Mouse (Mus musculus) brain, adult 2 months (tissue): ENCODE results near the gene Lyrm7.
A peak's percentile ranks its signal among the peaks of the same experiment; 100 is the strongest.
"Not testable (repeated sequence)": the region's sequence is repeated elsewhere in the genome, so short reads cannot be mapped to it uniquely, and the experiment has no call there.

Experiments used
- DNase-seq: peaks from one replicate; pipeline ENCODE4 v3.0.0; 2011; ENCODE audit warnings: low read depth, low spot score

Gene Lyrm7

GRCm38 (mm10) chr11:54881051-54881474 is 20.3 kb upstream of the Lyrm7 start:
- no peak for DNase-seq

DNA sequence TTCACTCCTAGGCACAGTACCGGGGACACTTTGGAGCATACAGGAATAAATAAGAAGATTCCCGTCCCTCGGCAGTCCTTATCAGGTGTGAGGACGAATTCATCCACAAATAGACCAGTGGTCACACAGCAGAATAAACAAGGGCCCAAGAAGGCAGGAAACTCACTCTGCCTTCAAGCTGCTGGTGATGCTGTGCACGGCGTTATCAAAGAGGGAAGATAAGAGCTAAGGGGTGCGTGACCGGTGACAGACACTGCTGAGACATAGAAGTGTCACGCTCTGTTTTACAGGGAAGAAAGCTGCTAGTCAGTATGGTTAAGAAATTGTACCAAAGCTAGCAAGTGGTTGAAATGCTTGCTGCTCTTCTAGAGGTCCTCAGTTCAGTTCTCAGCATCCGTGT is 19.2 kb upstream of the Lyrm7 start:
- DNase-seq: no peak

DNA sequence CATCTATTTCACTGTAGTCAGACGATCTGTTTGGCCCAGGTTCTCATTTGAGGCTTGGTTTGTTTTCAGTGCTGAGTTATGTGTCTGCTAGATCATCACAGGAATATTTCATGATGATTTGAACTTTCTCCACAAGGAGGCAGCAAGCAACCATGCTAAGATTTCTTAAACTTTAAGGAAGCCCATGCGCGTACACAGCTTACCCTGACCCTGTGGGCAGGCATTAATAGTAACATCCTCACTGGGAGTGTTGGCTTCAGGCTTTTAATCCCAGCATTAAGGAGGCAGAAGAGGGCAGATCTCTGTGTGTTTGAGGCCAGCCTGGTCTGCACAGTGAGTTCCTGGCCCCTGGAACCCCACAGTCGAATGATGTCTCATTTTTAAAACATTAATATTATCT is 18.7 kb upstream of the Lyrm7 start:
- peak; percentile 80 for DNase-seq

DNA sequence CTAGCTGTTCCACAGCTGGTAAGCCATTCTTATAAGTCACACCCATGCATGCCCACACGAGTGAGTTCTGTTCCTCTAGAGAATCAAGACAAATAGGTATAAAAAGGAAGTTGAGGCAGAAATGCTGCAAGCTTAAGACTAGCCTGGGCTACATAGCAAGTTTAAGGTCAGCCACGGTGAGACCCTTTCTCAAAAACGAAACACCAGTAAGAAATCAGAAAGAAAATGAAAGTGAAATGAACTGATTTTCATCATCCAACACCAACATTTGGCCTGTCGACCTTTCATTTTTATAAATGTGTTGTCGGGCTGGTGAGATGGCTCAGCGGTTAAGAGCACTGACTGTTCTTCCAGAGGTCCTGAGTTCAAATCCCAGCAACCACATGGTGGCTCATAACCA is 18.2 kb upstream of the Lyrm7 start:
- DNase-seq: no peak

- DNase-seq: no peak
These were observed 15.3 kb upstream of the Lyrm7 start for GRCm38 (mm10) chr11:54876031-54876430.

DNA sequence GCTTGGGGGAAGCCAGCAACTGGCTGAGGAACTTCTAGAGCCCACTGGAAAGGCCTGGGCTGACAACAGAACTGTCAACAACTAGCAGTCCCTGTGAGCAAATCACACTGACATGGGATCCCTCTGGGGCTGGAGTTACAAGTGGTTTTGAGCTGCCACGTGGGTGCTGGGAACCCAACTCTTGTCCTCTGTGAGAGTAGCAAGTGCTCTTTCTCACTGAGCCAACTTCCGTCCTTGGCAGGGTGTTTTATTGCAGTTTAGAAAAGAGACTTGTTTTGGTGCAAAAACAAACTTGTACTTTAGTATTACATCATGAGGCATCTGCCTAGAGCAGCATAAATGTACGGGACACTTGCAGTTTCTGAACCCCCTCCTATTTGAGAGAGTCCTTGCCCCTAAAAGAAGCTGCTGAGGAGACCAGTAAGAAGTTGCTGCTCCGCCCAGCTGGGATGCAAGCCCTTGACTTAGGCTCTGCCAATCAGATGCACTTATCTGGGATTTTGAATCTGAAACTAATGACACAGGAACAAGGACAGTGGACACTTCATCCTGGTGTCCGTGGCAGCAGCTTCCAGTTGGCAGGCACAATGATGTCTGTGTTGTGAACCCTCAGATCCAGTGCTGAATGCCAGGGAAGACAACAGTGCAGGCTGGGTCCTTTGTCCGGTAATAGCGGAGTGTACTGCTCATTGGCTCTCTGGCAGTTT is 11.3 kb upstream of the Lyrm7 start:
- DNase-seq: peak; percentile 84

GRCm38 (mm10) chr11:54869318-54869717 is 8.6 kb upstream of the Lyrm7 start:
- no peak for DNase-seq

DNA sequence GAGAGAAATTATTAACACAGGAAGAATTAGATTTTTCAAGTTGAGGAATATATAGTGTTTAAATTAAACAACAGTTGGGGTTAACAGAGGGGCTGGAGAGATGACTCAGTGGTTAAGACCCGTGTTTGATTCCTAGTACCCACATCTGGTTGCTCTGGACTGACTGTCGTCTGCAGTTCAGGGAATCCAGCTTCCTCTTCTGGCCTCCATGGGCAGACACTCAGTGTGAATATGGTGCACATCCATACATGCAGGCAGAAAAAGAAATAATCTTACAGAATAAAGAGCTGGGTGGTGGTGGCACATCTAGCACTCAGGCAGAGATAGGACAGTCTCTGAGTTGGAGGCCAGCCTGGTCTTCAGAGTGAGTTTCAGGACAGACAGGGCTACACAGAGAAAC is 7.7 kb upstream of the Lyrm7 start:
- DNase-seq: no peak

DNA sequence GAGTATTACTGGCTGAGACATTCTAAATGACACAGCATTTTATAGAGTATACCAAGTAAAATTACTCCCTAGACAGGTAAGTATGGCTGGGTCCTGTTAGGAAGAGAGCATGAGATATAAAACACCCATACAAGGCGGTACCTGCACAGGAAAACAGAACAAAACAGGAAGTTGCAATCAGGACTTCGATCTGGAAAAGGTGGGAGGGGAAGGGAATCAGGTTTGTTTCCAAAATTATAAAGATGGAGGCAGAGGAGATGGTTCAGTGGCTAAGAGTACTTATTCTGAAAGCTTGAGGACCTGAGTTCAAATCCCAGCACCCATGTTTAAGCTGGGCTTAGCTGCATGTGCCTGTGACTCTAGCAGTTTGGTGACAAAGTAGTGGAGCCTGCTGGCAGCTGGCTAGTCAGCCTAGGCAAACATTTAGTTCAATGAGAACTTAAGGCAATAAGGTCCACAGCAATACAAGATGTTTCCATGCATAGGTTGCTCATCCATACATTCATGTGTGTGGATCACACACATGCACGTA is 7.3 kb upstream of the Lyrm7 start:
- DNase-seq: no peak

DNA sequence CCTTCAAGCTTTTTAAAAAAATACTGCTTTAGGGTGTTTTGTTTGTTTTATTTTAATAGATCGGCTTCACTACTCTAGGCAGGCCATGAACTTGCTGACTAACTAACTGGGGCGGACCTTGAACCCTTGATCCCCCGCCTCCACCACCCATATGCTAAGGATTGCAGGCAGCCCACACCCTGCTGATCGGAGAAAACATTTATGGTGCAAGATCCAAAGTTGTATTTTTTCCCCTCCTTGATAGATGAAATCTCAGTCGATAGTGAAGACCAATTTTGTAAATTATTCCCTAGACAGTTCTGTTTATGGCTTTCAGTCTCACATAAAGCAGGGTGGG is 6.3 kb upstream of the Lyrm7 start:
- peak; percentile 49 for DNase-seq

DNA sequence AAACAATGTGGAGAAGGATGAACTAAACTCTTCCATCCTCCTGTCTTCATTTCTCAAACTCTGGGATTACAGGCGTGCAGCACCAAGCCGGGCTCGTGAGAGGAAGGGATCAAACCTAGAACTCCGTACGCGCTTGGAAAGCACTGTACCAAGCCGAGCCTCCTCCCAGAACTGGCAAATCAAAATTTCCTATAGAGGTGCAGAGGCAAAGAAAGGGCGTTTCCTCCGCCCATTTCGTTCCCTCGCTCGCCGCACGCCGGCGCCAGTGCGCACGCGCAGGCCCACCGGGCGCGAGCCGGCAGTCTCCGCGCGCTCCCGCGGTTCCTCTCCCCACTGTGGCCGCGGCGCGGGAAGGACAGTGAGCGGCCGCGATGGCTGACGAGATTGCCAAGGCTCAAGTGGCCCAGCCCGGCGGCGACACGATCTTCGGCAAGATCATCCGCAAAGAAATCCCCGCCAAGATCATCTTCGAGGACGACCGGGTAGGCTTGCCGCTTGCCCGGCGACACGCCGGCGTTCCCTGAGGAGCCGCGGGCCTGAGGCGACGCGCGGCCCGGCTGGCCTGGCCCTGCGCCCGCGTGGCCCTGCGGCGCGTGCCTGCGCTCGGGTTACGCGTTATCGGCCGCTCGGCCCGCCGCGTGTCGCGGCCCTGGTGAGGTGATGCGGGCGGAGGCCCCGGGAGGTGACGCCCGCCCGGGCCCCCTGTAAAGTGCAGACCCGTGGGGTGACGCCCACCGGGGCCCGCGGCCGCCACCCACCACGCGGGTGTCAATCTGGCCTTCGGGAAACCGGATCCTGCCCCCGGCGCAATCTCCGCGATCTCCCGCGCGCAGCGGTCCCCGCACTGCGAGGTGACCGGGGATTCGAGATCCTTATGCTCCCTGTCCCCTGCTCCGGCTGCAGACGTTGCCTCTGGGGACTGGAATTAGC is 5.7 kb upstream of the Lyrm7 start, which contains the start of gene Hint1:
Gene Hint1 (plus strand): TSS at position 265 of the 930 bp plus-strand sequence.
- peak; percentile 95 for DNase-seq

GRCm38 (mm10) chr11:54865330-54866085 is 4.8 kb upstream of the Lyrm7 start:
- DNase-seq: no peak

GRCm38 (mm10) chr11:54862621-54863520 is 2.2 kb upstream of the Lyrm7 start:
- peak; percentile 89 for DNase-seq

DNA sequence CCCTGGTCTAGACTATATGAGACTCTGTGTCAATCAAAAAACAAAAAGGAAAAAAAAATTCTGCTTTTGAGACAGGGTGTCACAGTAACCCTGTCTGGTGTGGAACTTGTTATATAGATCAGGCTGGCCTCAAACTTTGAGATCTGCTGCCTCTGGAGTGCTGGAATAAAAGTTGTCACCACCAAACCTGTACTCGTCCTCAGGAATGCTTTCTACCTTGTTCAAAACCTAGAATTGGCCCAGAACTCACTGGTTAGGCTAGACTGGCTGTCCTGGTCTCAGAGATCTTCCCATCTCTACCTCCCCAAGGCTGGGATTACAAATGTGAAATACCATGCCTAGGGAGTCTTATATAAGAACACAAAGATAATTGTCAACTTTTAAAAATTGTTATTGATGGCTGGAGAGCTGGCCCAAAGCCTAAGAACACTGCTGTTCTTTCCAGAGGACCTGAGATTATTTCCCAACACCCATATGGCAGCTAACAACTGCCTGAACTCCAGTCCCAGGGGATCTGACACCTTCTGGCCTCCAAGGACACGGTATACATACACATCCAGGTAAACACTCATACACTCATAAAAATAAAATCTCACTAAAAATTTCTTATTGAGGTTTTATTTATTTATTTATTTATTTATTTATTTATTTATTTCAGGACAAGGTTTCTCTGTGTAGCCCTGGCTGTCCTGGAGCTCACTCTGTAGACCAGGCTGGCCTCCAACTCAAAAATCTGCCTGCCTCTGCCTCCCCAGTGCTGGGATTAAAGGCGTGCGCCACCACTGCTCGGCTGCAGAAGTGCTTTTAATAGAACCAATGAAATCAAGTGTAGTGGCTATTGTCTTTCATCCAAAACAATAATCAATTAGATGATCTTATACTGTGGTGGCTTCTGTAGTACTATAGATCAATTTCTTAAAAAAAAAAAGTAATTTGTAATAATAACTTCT is 1.0 kb upstream of the Lyrm7 start:
- DNase-seq: no peak

- DNase-seq: peak; percentile 69
These were observed 1.2 kb downstream of the Lyrm7 start for GRCm38 (mm10) chr11:54859322-54860165.

DNA sequence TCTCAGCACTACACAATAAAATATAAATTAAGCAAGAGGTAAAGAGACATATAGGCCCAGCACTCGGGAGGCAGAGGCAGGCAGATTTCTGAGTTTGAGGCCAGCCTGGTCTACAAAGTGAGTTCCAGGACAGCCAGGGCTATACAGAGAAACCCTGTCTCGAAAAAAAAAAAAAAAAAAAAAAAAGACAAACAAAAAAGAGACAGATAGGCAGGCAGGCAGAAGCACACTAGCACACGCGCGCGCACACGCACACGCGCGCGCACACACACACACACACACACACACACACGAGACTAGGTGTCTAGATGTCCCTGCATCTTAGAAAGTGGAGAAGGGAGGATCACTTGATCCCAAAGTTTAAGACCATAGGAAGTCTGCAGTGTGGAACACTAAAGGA is 1.8 kb downstream of the Lyrm7 start:
- DNase-seq: not testable (repeated sequence)

- DNase-seq: no peak
These were observed 9.1 kb downstream of the Lyrm7 start for GRCm38 (mm10) chr11:54851656-54852055.

DNA sequence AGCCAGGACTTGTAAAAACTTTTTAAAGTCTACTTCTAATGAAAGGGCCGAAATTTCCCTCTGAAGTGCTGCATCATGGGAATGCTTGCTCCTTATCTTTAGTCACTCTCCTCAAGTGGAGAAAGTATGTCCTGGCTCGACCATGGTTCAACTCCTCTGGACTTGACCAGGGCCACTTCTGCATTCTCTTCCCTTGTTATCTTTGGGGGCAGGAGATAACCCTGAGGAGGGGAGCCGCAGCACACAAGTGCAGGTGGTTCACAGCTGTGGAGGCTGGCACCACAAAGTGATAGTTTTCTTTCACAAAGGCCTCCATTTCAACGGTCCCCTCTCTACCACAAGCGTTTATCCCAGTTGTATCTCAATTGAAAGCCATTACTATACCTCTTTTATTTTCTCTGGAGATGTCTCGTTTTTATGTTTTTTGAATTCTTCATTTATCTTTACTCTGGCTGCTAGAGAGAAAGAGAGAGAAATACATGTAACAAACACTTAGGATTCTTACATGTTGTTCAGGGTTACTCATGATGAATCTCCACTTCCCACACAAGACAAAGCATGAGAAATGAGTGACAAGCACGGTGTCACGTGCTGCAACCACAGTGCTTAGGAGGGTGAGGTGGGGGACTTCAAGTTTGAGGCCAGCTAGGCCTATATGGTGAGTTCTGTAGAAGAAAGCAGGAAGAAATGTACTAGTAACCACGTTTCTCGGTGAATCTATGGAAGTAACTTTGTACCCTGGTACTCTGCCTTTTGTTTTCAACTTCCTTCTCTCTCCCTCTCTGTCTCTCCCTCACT is 10.6 kb downstream of the Lyrm7 start:
- DNase-seq: no peak
